Mouse (Mus musculus) spleen, embryonic (tissue): Measurements from ENCODE around the gene Cdan1.

Experiments used
- CTCF ChIA-PET: fragments of 350-600 bp; sonication (Branson Sonifier 250); formaldehyde crosslinking; loops from one replicate; lab custom pipeline; 2022; lab: Charles Lee

Cdan1 gene

DNA sequence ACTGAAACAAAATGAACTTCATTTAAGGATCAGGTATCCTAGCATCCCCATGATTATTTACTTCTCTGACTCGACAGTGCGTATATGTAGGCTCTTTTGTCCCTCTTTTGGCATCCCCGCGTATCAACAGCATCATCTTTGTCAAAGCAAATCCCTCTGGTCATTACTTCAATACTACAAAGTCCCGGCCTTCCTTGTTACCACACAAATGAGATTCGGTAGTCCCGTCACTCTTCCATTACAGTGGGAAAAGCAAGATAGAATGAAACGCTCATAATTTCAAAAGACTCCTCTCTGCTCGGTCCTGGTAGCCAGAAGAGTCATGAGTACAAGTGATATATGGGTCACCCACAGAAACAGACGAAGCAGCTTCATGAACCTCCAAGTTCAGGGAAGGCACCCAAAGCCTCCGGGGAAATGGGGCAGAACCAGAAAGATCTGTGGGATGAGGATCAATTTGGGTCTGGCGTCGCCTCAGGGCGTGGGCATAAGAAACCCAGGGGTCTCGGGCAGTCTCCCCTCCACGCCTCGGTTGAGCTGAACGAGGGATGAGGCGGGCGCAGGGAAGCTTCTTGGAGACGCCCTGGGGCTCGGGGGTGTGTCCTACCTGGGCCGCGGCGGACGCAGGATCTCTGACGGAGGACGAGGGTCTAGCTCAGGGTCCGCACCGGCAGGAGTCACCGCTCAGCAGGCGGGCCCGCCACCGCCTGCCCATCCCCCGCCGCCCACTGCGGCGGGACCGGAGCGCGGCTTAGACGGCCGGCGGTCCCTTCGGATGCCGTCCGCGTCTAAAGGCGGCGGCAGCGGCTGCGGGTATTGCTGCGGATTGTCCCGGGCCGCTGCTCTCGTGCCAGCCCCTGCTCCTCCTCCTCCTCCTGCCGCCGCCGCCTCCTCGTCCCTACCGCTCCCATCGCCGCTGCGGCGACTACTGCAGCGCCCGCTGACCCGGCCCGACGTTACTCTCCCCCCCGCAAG is at the start of gene Cdan1:
Gene Cdan1 (minus strand): TSS at position 680 of the 975 bp plus-strand sequence.
- CTCF ChIA-PET: interaction anchor here (0.6 kb wide), 1 partner anchor 205 kb away, joined by 3 read pairs; no protein-coding TSS in a partner anchor

DNA sequence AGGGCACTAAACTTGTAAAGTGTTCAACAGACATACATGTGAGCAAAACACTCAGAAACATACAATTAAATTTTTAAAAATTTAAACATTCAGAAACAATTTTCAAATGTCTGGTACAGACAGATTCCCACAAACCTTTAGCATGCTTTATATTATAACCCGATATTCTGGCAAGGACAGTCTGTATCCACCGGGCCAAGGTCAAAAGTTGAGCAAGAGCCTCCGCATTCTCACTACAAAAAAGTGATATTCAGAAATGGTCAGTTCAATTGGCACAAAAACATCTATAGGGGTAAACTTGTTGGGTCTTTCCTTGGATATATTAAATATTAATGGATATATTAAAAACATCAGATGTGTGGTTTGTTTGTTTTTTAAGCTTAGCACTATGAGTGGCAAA is 46.4 kb upstream of the Cdan1 start:
- CTCF ChIA-PET: no interaction called here

DNA sequence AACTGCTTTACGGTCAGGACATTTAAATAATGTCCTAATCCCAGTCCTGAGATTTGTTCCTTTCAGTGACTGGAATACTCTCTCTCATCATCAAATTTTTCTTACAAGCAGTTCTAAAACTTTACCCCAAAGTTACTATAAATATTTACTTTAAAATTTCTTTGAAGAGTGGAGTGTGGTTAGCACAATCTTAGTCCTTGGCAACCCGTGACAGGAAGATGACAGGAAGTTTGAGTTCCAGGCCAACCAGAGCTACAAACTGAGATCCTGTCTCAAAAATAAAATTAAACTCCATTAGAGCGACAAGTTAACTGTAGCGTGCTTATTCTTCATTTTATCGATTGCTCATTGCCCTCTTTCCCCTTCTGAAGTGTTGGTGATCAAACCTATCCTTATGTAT is 37.7 kb upstream of the Cdan1 start:
- CTCF ChIA-PET: no interaction called here

DNA sequence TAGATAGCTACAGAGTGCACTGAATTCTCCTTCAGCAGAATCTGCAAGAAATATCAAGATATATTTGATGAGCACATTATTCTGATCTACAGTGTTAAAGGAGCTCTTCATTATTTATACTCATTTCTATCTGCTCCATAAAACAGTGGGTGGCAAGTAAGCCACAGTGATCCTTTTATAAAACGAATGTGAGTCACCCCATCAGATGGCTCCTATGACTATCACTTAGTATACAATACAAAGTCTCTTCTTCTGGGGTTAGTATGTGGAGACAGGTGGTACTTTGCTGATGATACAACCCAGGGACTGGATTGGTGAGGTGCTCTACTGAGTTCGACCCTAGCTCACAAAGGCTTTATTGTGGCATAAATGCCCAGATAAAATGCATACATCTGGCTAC is 23.3 kb upstream of the Cdan1 start:
- CTCF ChIA-PET: interaction anchor here (0.5 to 0.6 kb wide), 2 partner anchors 42 to 1755 kb away, joined by 3 to 5 read pairs; no protein-coding TSS in a partner anchor

DNA sequence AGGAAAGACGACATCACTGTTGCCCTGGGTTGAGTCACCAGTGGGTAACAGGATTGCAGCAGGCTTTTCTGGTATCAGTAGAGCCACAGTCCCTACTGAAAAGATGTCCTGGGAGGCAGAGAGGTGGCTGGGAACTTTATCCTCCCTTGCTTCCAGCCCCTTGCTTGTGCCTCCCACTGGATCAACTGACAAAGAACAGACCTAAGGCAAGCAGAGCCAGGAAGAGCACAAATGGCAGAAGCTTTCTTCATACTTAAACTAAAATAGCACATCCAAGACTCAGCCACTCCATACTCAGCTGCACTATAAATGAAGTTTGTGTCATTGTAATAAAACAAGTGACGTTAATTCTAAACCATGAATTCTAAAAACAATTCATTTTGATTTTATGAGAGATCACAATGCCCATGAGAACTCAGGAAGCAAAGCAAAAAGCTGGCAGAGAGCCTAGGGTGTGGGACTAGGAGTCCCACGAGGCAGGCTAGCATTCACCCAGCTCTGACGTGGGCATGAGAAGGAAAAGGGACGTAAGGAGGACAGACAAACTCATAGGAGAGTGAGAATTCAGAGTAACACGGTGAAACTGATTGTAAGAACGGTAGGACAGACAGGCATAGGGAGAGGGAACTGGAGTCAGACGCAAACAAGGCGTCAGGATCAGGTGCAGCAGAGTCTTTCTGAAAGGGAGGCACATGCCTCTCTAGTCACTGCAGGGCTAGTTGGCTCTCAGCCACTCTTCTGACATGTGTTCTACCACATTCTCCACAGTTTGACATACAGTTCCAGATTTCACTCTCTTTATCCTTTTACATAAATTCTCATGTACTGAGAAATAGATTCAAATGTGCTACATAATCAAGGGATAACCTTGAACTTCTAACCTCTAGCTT is 21.8 kb upstream of the Cdan1 start:
- CTCF ChIA-PET: no interaction called here

DNA sequence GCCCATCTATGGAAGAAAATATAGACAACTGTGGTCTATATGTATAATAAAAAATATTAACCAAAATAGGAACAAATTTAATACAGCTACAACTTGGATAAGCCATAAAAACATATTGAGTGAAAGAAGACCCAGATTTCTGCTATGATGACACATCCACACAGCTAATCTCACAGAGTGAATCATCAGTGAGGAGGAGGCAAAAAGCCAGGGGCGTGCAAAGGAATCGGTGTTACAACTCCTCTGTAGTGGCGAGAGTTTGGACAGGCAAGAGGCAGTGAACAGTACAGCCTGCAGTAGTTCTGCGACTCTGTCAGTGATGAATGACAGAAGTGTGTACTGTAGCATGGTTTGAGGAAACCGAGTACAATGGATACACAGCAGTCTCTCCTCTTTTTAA is 17.4 kb upstream of the Cdan1 start:
- CTCF ChIA-PET: interaction anchor here (0.6 to 1.0 kb wide), 4 partner anchors 12 to 83 kb away, joined by 3 to 5 read pairs (median 4); no protein-coding TSS in a partner anchor

DNA sequence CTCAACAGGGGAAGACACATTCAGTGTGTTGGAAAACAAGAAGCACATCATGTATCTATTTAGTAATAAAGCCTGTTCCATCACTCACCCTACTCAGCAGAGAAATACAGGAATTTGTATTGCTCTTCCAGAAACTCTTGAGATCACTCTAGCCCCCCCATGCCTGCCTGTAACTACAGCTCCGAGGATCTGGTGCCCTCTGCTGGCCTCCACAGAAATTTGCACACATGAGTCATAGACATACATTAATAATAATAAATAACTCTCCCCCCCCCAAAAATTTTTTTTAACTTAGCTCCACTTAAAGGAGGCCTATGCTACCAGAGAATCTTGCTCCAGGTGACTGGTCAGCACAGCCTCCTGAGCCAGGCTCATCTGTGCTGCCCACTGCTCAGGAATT is 16.6 kb upstream of the Cdan1 start:
- CTCF ChIA-PET: interaction anchor here (0.6 to 1.0 kb wide), 5 partner anchors 13 to 82 kb away, joined by 3 to 8 read pairs (median 4); no protein-coding TSS in a partner anchor

DNA sequence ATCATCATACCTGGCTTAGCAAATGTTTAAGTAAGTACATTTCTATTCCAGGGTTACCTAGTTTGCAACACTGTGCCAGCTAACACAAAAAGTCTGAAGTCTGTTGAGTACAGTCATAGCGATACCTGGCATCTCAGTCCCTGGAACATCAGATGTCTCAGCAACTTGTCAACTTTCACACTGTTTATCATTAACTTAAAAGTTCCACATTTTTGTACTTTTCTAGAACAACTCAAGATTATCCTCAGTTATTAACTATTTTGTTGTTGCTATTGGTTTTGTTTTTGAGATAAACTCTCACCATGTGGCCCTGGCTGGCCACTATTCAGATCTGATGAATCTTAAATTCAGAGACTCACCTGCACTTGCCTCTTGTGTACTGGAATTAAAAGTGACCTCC is 13.5 kb upstream of the Cdan1 start:
- CTCF ChIA-PET: no interaction called here

DNA sequence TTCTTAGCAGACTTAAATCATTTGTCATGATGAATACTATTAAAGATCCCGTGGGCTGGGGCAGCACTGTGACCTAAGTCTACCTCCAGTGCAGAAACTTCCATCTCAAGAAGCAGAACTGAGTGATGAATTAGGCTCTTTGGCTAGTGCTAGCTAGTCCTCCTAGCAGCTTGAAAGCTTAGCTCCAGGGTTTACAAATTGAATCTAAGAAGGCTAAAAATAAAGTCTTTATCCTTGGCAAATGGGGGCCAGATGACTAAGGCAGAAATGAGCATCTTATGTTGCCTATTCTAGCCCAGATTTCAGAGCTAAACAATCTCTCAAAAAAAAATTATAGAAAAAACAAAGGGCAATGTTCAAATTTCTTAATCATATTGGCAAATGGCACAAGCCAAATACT is 10.8 kb upstream of the Cdan1 start:
- CTCF ChIA-PET: no interaction called here

DNA sequence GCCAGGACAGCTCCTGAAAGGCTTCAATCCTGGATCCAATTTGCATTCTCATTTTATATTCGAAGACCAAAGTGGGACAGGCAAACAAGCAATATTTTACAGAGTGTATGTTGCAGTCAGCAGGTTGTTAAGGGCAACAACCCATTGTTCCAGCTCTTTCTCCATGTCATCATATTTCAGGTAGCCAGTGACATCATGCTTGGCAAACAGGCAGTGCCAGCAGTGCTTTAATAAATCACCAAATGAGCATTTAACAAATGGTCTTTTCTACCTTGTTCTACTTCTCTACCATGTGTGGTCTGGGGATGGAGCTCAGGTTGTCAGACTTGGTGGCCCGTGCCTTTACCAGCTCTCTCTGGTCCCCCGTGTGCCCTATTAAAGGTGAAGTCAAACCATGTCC is 8.2 kb upstream of the Cdan1 start:
- CTCF ChIA-PET: no interaction called here

DNA sequence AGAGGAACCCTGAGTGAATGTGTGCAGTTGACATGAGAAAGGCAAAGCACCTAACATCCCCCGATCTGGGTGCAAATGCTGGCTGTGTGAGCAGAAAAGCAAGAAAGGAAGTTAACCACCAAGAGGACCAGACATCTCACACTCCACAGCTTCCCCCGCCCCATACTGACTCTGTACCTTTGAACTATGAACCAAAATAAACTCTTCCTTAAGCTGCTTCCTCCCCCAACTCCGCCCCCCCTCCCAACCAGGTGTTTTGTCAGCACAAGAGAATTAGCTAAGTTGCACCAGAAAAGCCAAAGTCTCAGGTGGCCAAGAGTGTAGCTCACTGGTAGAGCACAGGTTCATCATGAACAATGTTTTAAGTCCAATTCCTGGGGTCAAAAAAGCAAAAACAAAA is 3.2 kb upstream of the Cdan1 start:
- CTCF ChIA-PET: no interaction called here

DNA sequence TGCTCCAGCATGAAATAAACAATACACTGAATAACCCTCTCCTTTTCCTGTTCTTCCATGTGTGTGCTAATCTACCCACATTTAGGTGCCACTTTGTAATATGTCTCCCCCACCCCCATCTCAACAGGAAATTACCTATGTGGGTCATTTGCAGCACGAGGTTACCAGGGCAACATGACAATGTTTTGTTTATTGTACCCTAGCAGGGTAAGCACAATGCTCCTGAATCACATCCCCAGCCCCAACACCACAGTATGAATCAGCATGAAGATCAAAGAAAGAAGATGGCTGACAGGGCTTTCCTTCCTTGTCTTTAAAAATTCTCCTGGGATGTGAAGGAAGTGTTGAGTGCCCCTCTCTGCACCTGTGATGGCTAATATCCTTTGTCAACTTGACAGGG is 2.7 kb upstream of the Cdan1 start:
- CTCF ChIA-PET: no interaction called here

DNA sequence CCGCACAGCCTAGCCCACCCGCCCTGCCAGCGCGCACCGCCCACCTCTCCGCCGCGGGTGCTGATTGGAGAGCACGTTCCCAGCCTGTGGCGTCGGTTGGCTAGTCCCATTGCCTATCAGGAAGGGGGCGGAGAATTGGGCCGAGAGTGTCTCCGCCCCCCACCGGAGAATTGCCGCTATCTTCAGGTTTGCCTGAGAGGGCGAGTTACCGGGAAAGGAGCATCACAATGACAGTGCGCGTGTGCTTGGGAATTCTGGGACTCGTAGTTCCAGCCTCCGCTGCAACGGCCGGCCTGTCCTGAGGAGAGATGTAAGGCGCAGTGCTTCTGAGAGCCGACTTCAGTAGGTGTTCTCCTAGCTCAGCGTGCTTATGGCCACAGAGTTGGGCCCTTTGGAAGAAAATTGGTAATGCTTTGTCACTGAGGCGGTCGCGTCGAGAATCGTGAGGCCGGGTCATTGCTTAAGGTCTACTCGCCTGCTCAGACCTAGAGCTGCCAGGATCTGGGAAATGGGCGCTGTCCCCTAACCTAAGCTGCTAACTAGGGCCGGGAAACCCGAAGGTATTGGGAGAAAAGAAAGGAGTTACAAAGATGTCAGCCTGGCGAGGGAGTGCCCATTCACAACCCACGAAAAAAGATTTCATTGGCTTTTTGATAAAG is 625 bp upstream of the Cdan1 start, which contains the start of gene Ttbk2:
Gene Ttbk2 (minus strand): TSS at position 181 of the 659 bp plus-strand sequence.
- CTCF ChIA-PET: no interaction called here

DNA sequence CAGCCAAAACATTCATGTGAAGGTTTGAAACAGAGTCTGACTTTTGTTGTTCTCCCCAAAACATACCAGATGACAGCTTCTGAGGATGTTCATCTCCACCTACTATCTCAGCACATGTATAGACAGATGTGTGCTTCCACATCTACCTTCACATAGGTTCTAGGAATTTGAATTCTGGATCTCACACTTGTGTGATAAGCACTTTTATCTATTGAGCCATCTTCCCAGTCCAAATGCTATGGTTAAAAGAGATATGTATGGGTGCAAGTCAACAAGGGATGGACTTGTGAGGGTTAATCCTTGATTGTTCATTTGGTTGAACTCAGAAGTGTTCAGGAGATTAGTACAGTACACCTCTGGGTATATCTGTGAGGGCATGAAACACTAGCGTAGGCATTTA is 4.6 kb downstream of the Cdan1 start:
- CTCF ChIA-PET: no interaction called here

DNA sequence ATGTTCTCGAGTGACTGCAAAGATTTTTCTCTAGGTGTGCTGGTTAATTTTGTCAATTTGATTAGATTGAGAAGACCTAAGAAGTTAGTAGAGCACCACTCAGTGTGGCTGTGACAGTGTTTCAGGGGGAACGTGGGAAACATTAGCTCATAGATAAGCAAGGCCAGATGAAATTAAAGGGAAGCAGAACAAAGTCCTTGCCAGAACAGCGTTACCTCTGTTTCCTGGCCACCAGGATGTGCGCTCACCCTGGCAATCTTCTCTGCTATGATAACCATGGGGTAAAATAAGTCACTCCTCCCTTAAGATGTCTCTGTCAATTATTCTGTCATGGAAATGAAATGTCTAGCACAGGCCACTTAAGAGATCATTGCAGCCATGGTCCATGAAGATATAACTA is 5.9 kb downstream of the Cdan1 start:
- CTCF ChIA-PET: no interaction called here

DNA sequence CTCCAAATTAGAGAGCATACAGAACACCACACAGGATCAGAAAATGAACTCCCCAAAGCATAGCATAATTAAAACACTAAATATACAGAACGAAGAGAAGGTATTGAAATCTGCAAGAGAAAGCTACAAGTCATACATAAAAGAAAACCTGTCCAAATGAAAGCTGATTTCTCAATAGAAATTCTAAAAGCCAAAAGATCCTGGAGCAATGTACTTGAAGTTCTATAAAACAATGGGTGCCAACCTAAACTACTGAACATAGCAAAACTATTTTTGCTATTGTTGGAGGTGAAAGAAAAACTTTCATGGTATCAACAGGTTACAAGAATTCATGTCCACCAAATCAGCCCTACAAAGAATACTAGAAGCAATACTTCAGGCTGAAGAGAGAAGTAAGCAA is 8.7 kb downstream of the Cdan1 start:
- CTCF ChIA-PET: no interaction called here

DNA sequence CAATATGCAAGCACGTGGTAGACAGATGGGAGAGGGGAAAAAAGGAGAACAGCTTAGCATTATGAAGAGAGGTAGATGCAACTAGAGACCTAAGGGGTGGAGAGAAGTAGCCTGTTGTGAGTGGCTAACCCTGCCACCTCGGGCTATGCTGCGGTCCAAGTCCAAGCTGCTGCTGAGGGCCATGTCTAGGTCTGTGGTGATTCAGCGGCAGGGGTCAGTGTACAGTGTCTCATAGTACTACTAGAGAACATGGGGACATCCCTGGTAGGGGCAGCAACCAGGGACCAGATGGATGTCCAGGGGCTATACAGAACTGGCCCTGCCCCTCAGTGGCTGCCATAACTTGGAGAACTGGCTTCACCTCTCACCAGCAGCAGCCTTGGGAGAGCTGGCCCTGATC is 14.8 kb downstream of the Cdan1 start:
- CTCF ChIA-PET: no interaction called here

DNA sequence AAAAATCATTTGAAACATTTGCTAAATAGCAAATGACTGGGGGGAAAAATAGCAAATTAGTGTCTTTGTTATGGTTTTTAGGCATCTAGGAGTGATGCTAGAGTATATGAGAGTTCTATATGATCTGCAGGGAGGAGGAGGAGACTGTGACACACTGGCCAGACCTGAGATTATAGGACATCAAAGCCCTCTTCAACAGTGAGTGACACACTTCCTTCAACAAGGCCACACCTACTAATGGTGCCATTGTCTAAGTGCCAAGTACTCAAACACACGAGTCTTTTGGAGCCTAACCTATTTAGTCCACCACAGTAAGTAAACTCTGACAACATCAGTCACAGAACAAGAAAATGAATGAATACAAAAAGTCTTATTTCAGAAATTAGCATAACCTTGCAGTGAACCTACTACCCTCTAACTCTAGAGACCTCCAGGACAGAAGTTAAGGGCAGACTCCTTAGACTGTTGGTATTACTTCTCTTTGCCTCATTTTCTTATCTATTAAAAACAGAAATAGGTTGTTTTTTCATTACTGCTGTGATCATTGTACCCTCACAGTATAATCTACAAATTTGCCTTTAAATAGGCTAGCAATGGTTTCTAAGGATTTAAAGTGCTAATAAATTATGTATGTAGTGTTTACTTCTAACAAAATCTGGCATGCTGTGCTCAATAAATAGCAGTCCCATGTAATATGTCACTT is 22.8 kb downstream of the Cdan1 start:
- CTCF ChIA-PET: interaction anchor here (0.5 kb wide), 1 partner anchor 978 kb away, joined by 5 read pairs; no protein-coding TSS in a partner anchor

DNA sequence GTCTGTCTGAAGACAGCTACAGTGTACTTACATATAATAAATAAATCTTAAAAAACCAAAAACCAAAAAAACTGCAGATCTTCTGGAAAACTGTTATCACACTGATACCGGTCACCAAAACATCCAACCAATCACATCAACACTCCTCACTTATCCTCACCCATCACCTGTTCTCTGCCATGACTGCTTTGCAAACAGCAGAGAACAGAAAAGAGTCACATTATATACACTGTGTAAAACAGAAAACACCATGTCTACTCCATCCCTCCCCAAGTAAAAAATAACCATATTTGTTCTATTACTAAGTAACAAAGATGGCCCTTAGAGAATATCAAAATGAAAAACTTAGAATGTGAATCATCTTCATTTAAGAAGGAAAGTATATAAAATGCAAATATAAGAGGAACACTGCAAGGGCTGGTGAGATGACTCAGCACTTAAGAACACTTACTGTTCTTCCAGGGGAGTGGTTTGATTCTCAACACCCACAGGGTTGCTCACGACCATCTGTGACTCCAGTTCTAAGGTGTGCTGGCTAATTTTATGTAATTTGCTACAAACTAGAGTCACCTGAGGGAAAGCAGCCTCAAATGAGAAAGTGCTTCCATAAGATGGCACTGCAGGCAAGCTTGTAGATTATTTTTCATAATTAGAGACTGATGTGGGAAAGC is 79.5 kb downstream of the Cdan1 start:
- CTCF ChIA-PET: no interaction called here

DNA sequence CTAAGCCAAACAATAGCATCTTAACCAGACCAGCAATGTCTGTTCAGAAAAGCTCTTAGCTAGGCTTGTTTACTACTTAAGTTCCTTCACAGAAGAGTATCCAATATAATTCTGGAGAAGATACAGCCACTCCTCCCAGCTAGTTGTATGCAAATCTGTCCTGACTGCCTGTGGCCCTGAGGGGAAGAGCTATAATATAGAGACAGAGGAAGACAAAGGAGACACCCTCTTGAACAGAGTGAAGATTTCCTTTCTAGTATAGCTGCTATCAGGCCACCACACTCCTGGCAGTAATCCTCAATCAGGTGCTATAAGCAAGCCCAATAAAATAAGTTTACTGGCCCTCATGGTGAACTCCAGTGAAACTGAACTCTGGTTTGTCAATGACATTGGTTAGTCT is 88.0 kb downstream of the Cdan1 start:
- CTCF ChIA-PET: no interaction called here
